Mouse (Mus musculus): ENCODE results near the gene Fat1.

Fat1 gene

DNA sequence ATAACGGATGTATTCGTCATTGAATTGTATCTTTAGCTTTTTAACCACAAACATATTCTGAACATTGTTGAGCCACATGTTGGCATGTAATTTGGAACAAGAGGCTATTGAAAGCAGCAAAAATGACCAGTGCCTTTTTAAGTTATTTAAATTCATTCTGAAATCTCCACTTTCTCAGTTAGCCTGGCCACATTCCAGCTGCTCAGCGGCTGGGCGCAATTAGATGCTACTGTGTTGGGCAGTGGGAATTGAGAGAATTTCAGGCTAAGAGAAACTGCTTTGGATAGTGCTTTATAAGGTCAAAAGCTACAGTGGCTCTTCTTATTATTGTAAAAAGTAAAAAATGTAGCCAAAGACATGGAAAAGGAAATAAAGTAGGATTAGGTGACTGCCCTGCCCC is 67.4 kb downstream of the Fat1 start:
- DNase-seq (ENCODE audit: low read depth, low spot score), result no peak

DNA sequence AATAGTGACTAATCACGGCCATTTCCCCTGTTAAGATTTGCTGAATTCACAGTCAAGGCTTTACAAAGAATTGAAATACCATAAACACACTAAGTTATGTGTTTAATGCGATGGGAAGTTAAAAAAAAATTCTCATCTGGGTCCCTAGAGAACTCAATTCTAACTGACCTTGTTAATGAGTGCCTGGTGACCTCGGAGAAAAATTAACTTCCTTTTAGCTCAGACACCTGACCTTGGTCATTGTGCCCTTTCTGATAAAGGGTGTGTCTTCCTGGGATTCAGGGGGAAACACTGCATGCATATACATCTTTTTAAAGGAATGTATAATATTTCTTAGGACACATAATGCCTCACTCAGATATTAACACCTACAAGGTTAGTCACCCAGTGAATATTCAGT is 68.8 kb downstream of the Fat1 start:
- DNase-seq (ENCODE audit: low read depth, low spot score), result no peak

DNA sequence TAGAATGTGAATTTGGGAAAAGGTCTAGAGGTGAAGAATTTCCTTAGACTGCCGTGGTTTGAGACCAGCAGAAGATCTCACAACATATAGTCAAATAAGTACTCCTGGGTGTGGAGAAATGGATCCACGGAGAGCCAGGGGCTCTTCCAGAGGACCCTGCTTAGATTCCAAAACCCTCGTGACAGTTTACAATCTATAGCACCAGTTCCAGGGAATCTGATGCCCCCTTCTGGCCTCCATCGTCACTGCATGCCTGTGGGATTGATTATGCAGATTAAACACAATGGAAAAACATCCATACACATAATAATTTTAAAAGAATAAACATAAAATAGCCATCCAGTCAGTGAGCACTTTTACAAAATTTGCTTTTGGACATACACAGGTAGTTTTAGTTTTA is 75.4 kb downstream of the Fat1 start:
- DNase-seq (ENCODE audit: low read depth, low spot score), result no peak

DNA sequence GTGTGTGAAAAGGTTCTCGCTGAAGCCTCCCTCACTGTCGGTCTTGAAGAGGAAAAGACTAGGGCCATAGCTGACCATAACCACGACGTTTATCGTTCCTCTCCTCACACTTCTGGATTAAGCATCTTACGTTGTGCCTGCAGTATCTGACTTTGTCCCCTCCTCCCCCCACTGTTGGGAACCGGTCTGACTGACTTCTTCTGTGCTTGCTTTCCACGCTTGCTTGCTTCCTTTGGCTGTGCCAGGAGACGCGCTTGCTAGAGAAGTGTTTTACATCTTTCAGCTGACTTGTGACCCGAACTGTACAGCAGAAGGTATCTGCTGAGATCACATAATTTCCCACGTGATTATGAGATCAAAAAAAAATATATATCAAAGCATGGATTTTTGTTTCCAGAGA is 76.5 kb downstream of the Fat1 start:
- DNase-seq (ENCODE audit: low read depth, low spot score), result no peak

DNA sequence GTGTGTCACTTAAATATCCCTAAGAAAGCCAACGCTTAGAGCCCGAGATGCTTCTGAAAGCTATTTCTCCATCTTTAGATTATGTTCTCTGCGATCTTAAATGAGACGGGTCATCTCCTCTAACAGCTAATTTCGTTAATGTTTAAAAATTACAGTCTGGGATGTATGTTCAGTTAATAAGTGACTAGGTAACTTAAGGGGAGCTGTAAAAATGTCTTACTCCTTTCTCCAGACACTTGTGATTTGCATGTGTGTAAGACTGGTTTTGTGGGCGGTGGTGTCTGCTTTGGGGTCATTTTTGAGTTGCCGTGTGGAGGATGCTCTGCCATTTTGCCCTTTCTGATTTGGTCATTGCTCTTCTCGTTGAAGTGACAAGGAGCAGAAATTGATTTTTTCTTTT is 78.6 kb downstream of the Fat1 start:
- no peak for DNase-seq (ENCODE audit: low read depth, low spot score)

DNA sequence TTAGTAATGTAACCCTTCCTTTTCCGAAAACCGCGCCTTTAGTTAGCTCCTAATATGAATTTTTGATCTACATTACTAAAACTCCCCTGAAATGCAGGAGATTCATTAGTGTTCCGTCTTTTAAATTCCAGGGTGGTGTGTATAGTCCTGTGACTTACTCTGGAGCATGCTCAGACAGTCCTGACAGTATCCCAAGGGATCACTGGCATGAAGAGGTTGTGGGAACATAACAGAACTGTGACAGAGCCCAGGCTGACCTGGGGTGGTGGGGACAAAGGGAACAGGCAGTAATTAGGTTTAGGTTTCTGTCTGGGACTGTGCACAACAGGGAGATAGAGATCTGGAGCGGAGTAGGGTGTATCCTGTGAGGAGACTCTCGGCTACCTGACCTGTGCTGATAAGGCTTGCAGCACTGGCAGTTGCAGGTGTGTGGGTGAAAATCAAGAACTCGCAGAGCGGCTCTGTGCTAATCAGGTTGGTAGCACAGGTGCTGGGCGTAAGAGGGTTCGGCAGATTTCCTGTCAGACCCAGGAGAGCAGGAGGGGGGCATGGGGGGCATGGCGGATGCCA is 79.3 kb downstream of the Fat1 start:
- DNase-seq (ENCODE audit: low read depth, low spot score), result no peak

DNA sequence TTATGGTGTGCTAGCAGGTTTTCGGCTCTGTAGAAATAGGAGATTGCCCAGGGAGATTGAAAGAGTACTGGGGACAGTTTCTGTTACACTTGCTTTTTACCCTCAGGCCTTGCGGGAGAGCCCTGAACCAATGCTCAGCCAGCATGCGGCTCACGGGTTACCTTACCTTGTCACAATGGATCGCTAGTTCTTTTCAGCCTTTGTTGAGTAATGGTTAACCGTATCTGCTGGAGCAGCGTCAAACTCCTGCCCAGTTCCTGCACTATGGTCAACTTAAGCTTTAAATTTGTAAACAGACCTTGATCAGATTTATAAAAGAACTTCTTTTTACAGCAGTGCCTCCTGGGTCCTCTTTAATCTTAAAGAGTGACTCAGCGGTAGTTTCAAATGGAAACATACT is 80.6 kb downstream of the Fat1 start:
- no peak for DNase-seq (ENCODE audit: low read depth, low spot score)

DNA sequence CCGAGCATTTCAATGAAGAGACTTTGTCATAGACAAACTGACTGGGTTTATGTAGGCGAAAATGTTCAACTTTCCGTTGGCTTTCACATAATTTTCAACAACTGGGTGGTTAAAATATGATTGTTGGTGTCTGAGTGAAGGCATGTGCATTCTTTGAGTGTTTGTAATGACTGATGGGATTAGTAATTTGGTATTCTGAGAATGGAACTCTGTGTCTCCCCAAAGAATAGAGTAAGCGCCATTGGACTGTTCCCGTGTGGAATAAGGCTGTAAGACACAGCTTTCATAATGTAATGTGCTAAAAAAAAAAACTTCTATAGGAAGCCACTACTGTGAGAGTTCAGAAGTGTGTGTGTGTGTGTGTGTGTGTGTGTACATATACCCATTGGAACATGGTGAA is 84.0 kb downstream of the Fat1 start:
- no peak for DNase-seq (ENCODE audit: low read depth, low spot score)

DNA sequence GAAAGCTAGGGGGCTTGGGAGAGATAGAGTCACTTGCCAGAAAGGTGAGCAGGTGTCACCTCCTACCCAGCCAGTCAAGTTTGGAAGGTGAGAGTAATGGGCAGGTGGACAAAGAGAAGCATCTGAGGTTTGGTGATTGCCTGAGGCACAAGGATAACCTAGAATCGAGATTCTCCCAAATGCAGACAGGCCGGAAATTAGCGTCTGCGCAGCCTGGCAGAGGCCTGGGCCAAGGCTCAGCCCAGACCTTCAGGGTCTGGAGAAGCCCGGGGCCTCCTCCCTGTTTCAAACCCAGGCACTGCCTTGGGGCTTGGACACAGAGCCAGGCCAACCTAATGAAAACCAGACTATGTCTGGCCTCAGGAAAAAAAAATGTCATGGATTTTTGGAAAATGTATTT is 85.9 kb downstream of the Fat1 start:
- DNase-seq (ENCODE audit: low read depth, low spot score), result no peak

DNA sequence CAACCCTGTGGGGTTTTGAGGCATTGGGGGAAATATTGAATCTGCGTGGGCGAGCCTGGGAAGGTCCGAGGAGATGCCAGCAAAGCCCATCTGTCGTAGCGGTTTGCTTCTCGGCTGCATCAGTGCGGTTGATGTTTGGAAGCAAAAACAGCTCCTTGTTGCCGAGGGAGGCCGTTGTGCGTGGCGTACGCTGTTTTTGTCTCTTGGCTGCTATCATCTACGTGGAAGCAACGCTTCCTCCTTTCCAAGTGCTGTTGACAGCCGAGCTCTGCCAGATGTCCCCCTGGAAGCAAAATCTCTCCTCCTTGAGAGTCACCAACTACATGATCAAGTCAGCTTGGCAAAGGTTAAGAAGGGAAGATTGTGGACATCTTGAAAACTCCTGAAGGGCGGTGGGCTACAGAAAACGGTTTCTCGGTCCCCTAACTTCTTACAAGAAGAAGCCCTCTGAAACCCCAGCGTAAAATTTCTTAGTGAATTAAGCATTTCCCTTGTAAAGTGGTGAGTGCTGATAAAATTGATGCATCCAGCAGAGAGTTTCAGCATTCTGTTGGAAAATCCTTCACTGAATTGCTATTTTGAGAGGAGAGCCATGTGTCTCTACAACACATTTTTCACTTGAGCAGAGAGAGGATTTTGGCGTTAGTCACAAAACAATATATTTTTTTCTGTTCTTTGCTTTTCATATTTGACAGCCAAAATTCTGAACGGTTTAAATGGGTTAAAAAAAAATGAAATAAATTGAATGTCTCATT is 86.8 kb downstream of the Fat1 start:
- peak; percentile 78 for DNase-seq (ENCODE audit: low read depth, low spot score)

DNA sequence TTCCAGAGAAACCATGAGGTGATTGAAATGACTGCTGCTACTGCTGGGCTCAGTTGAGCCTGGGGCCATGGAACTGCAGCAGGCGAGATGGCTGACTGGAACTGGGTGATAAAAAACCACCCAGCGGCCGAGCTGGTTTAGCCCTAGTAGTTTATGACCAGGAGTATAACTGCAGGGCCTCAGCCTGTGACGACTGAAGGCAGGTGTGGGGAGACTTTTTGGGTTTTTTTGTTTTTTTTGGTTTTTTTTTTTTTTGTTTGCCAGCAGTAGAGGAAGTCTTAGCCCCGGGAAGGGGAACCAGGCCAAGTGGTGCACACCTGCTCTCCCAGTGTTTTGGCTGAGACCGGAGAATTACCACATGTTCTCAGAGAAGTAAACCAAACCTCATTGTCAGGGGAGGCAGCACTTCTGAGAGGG is 92.8 kb downstream of the Fat1 start:
- DNase-seq (ENCODE audit: low read depth, low spot score), result no peak

DNA sequence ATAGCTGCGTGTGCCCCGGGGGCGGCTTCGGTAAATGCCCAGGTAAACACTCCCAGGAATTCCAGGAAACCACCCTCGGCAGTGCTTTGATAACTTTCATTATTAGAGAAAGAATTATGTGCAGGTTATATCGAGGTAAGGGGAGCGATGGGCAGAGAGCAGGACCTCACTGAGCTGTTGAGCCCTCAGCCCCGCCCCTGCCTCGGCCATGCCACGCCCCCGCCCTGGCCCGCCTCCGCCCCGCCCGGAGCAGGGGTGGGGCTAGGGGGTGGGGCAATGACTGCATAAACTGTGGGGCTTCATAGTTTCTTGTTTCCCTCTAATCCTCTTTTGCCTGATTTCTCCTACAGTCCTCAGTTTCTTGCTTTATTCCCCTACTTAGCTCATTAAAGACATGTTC is 103.1 kb downstream of the Fat1 start:
- DNase-seq (ENCODE audit: low read depth, low spot score), result no peak

DNA sequence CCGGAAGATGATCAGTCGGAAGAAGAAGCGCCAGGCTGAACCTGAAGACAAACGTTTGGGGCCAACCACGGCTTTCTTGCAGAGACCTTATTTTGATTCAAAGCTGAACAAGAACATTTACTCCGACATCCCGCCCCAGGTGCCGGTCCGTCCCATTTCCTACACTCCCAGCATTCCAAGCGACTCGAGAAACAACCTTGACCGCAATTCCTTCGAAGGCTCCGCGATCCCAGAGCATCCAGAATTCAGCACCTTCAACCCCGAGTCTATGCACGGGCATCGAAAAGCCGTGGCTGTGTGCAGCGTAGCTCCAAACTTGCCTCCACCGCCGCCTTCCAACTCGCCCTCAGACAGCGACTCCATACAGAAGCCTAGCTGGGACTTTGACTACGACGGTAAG is 108.9 kb downstream of the Fat1 start:
- DNase-seq (ENCODE audit: low read depth, low spot score), result no peak

DNA sequence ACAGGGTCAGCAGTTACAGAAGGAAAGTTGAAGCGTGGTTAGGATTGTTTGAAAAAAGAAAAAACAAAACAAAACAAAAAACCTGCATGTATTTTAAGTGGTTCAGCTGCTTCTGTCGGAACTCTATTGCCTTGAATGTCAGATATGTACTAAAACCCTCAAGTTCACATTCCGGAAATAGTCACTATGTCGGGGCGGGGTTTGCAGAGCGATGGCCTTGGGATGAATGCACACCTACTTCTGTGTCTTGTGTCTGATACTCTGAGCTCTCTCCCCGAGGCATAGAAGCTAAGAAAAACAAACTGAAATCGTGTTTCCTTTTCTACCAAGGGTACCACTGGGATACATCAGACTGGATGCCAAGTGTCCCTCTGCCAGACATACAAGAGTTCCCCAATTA is 115.2 kb downstream of the Fat1 start:
- DNase-seq (ENCODE audit: low read depth, low spot score), result no peak

DNA sequence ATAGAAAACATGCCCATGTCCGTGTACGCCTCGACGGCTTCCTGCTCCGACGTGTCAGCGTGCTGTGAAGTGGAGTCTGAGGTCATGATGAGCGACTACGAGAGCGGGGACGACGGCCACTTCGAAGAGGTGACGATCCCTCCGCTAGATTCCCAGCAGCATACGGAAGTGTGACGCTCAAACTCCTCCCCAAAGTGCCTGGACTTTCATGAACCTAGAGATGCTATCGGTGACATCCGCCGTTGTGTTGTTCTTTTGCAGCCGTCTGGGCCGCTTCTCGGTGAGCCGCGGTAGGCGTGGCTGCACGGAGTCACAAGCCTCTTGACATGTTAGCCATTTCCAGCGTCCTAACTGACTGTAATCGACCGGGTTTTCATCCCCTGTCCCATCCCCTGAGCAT is 116.0 kb downstream of the Fat1 start:
- DNase-seq (ENCODE audit: low read depth, low spot score), result no peak

DNA sequence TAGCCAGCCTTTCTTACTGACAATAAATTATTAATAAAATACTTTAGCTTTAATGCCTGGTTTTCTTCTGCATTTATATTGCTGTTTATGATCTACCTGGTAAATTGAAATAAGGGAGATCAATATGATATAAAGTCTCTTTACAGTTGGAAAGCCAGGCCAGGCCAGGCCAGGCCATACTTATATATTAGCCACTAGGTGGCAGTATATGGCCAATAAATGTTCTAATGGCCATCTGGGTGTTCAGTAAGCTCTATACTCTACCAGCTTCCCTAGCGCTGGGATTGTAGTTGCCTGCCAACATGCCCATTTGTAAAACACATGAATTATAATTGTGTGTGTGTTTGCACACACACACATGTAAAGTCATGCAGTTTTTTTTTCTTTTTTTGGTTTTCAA is 117.0 kb downstream of the Fat1 start:
- no peak for DNase-seq (ENCODE audit: low read depth, low spot score)

DNA sequence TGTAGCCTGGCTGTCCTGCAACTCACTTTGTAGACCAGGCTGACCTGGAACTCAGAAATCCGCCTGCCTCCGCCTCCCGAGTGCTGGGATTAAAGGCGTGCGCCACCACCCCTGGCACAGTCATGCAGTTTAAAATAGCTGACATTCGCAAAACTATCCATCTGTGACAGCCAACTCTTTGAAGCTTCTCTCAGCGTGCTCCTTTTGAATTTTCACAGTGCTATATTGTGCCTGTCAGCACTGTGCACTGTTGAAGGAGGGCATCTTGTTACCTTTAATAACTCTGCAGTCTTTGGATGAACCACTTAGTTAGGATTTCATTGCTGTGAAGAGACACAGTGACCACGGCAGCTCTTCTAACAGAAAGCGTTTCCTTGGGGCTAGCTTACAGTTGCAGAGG is 117.4 kb downstream of the Fat1 start:
- DNase-seq (ENCODE audit: low read depth, low spot score), result no peak

DNA sequence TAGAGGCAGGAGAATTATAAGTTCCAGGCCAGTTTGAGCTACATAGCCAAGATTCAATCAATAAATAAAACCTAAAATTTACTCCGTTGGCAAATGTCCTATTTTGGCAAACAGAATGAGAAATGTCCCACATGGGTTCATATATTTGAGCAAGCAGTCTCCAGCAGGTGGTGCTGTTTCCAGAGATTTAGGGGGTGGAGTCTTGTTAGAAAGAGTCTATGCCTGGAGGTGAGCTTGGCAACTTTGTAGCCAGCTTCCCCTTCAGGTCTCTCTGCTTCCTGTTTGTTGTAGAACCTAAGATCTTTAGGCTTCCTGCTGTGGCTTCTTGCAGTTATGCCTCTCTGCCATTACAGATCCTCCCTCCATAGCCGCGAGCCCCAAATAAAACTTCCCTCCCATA is 120.3 kb downstream of the Fat1 start:
- DNase-seq (ENCODE audit: low read depth, low spot score), result no peak

DNA sequence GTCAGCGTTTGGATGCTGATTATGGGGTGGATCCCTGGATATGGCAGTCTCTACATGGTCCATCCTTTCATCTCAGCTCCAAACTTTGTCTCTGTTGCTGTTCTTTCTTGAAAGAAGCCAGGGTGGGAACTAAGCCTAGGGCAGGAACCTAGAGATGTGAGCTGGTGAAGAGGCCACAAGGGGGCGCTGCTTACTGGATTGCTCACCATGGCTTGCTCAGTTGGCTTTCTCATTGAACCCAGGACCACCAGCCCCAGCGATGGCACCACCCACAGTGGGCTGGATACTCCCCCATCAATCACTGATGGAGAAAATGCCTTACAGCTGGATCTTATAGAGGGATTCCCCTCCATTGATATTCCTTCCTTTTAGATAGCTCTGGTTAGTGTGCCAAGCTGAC is 121.6 kb downstream of the Fat1 start:
- DNase-seq (ENCODE audit: low read depth, low spot score), result no peak

DNA sequence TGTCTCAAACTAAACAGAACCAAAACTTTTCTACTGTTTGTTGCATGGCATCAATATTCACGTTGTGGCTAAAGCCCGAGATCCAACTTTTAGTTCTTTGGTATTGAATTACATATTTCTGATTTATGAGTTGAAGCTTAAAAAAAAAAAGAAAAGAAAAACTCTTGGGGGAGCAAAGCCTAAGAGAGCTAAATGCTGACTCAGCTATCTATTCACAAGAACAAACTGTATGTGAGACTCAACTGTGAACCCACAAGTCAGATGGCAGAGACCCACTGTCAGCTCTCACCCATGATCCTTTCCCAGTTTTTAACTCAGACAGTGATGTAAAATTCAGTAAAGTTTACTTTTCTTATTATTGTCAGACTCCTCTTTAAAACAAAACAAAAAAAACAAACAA is 124.8 kb downstream of the Fat1 start:
- no peak for DNase-seq (ENCODE audit: low read depth, low spot score)

DNA sequence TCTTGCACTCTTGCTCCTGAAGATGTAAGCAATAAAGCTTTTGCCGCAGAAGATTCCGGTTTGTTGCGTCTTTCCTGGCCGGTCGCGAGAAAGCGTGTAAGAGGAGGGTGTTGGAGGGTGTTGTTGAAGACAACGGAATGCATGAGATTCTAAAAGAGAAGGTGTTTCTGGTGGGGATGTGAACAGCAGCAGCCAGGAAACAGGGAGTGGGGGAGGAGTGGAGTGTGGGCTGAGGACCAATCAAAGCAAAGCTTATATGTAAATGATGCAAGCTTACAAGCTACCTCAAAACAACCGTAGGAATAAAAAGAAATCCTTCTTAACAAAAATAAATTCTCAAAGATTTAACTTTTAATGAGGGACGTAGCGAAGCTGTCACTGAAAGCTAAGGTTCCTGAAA is 127.1 kb downstream of the Fat1 start:
- no peak for DNase-seq (ENCODE audit: low read depth, low spot score)

DNA sequence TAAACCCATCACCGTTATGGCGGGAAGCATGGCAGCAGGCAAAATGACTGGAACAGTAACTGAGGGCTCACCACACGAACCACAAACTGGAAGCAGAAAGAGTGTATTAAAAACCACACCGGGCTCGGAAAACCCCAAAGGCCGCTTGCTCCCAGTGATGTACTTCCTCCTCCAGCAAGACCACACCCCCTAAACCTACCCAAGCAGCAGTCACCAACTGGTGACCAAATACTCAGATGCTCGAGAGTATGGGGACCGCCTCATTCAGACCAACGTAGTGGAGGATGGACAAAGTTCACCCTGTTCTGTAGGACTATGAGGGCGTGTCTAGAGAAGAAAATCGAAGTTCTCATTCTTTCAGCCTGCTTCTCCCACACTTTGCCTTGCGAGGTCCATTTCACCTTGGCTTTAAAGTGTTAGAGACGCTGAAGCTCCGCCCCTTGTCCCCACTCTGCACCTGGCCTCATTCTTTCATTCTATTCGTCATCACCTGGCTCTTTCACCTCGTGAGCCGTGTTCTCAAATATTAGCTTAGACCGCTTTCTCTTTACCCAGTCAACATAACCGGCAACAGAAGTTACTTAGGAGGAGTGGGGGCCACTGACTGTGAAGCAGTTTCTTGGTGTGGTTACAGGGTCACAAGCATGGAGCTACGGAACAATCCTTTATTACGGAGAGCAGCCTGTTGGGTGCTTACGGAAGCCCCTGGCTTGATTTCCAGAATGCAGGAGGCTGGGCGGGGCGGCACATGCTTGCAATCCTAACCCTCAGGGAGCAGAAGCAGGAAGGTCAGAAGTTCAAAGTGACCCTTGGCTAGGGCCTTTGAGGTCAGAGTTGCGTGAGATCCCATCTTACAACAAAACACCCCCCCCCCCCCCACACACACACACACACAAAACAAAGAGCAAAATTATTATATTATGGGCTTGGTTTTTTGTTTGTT is 128.0 kb downstream of the Fat1 start:
- DNase-seq (ENCODE audit: low read depth, low spot score), result no peak
